Mouse (Mus musculus) gastrocnemius, postnatal 25 days (tissue): ENCODE measurements around the gene Fam98b. TPM values are rescaled to one million over a fixed set of nuclear protein-coding genes. Genes with fewer than 3 reads are reported as not detected.
A peak's percentile ranks its signal among the peaks of the same experiment; 100 is the strongest.

Source experiments
- DNase-seq: peaks from one replicate; pipeline ENCODE4 v3.0.0; 2022
- long read RNA-seq, 2 experiments: library from polyadenylated mRNA; stranded (forward); transcript quantifications; one replicate each; pipeline ENCODE4 v2.0.0; 2021
- total RNA-seq, 2 experiments: library from RNA; stranded (reverse); gene quantifications; 1 replicate in 1 of 2; 2 replicates in 1 of 2; pipeline ENCODE4 v1.2.3; 2021

Fam98b gene
- 10 to 100 TPM; 16.5 to 17.7 TPM for total RNA-seq
- long read RNA-seq, experiment 1 = 0 reads
- long read RNA-seq, experiment 2 = 0 reads

GRCm38 (mm10) chr2:117249255-117250000 is at the start of gene Fam98b:
TSS of gene Fam98b (plus strand) at chr2:117249739.
- DNase-seq = peak; percentile 81

GRCm38 (mm10) chr2:117200869-117201338 is 48.6 kb upstream of the Fam98b start:
- no peak for DNase-seq

- no peak for DNase-seq
These were observed 46.2 kb upstream of the Fam98b start for GRCm38 (mm10) chr2:117203350-117203749.

GRCm38 (mm10) chr2:117204534-117204933 is 45.0 kb upstream of the Fam98b start:
- DNase-seq = no peak

GRCm38 (mm10) chr2:117205066-117205465 is 44.5 kb upstream of the Fam98b start:
- no peak for DNase-seq

- no peak for DNase-seq
These were observed 39.0 kb upstream of the Fam98b start for GRCm38 (mm10) chr2:117210416-117211085.

- DNase-seq = no peak
These were observed 33.4 kb upstream of the Fam98b start for GRCm38 (mm10) chr2:117216152-117216551.

GRCm38 (mm10) chr2:117217695-117218216 is 31.8 kb upstream of the Fam98b start:
- no peak for DNase-seq

- DNase-seq = no peak
These were observed 30.0 kb upstream of the Fam98b start for GRCm38 (mm10) chr2:117219536-117219935.

- no peak for DNase-seq
These were observed 26.9 kb upstream of the Fam98b start for GRCm38 (mm10) chr2:117222651-117223050.

- DNase-seq = no peak
These were observed 20.9 kb upstream of the Fam98b start for GRCm38 (mm10) chr2:117228601-117229125.

GRCm38 (mm10) chr2:117230261-117230660 is 19.3 kb upstream of the Fam98b start:
- no peak for DNase-seq

- DNase-seq = peak; percentile 68
These were observed 18.3 kb upstream of the Fam98b start for GRCm38 (mm10) chr2:117231257-117231656.

GRCm38 (mm10) chr2:117241953-117242352 is 7.6 kb upstream of the Fam98b start:
- DNase-seq = no peak

- no peak for DNase-seq
These were observed 517 bp downstream of the Fam98b start for GRCm38 (mm10) chr2:117250001-117250510.

- DNase-seq = no peak
These were observed 5.9 kb downstream of the Fam98b start for GRCm38 (mm10) chr2:117255415-117255814.

- DNase-seq = no peak
These were observed 8.1 kb downstream of the Fam98b start for GRCm38 (mm10) chr2:117257617-117258016.

GRCm38 (mm10) chr2:117262184-117262583 is 12.6 kb downstream of the Fam98b start:
- DNase-seq = no peak

GRCm38 (mm10) chr2:117263786-117264408 is 14.4 kb downstream of the Fam98b start:
- peak; percentile 25 for DNase-seq

- DNase-seq = no peak
These were observed 38.8 kb downstream of the Fam98b start for GRCm38 (mm10) chr2:117288291-117288690.

- DNase-seq = no peak
These were observed 50.3 kb downstream of the Fam98b start for GRCm38 (mm10) chr2:117299596-117300448.
